Mouse (Mus musculus): ENCODE measurements around the gene Fgf12. TPM values are rescaled to one million over a fixed set of nuclear protein-coding genes. Genes with fewer than 3 reads are reported as not detected.

The Fgf12 gene
- 0.79 TPM for polyA plus RNA-seq (2014; fragmentation: Illumina TruSeq; extraction: RNeasy Lipid Tissue Mini Kit (QIAGEN cat#74804); ENCODE audit: low read depth, low replicate concordance)

DNA sequence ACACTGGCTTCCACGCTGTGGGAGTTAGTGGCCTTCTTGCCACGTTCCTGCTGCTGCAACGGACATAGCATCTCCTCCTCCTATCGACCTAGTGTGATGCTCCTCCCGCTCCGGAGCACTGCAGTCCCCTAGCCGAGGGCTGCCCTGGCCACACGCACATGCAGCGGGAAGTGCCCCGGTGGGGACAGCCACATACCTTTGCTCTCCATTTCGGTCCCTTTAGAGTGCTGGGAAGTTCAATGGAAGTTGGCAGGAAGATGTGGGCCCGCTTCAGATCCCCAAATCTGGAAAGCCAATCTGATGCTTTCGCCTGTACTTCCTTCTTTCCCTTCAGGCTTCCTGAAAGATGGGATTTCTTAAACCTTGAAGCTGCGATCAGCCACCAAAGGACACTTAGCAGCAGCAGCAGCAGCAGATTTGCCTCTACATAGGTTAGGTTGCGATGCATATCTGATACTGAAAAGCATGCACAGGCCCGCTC, at the start of gene Fgf12:
Gene Fgf12 (minus strand): TSS at position 431 of the 481 bp plus-strand sequence.

Other genes with a start within 250 kb of the Fgf12 start
- gene Mb21d2, start 176.6 kb upstream of the Fgf12 start, polyA plus RNA-seq (2014; fragmentation: Illumina TruSeq; extraction: RNeasy Lipid Tissue Mini Kit (QIAGEN cat#74804); ENCODE audit: low read depth, low replicate concordance), result 14.2 TPM